Comparison of ENCODE assay signal across 12 mouse cellular contexts in the genomic region with DNA sequence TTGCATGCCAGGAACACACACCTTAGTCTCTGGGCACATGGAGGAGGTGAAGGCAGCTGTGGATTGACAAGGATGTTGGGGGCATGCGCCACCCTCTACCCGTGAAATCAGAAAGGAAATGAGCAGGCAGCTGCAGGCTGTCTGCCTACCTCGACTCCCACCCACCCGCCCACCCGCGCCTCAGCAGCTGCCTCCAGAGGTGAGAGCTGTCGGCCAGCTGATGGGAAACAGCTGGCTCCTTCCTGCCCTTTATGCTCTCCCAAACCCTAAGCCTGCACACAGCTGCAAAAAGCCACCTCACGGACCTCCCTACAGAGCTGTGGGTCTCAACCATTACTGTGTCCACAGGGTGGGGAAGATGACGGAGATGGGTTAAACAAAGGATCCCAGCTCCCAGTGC. TPM values are rescaled to one million over a fixed set of nuclear protein-coding genes. Genes with fewer than 3 reads are reported as not detected.
DNase-seq lines count a peak whose midpoint lies in the region; ATAC-seq lines count a peak whose summit lies in the region.
"Had no signal": no experiment of that assay in that cellular context is flagged by ENCODE, and none has a peak within 500 bp of the region (broad histone marks: within the 10 kb centered on the region; RNA-seq: fewer than 3 reads in every experiment).

No protein-coding gene starts in this region.

- WGBS in heart, embryonic 12.5 days, result 15% methylated on average over 9 of the region's 9 CpGs
- WGBS in heart, embryonic 15.5 days, result 32% methylated on average over 9 of the region's 9 CpGs

- H3K9ac ChIP-seq in heart, embryonic 12.5 days, result no peak overlapping the region
- H3K9ac ChIP-seq in heart, embryonic 15.5 days, result no peak overlapping the region
- H3K9ac ChIP-seq: hindbrain, embryonic 15.5 days; liver, embryonic 13.5 days had no signal

- H3K27me3 ChIP-seq in heart, embryonic 12.5 days (replicated peaks), result no peaks in the 10 kb centered on the region
- no peaks in the 10 kb centered on the region for H3K27me3 ChIP-seq in heart, embryonic 15.5 days
- H3K27me3 ChIP-seq: CH12.LX; hindbrain, embryonic 15.5 days had no signal

- DNase-seq in heart, postnatal 4 days, result no peak
- DNase-seq in mesoderm, embryonic 11.5 days (ENCODE audit: low read depth, low spot score), result peak; percentile 72
- DNase-seq in layer of hippocampus, postnatal 36 days, result no peak
- DNase-seq in spleen, postnatal 14 days (ENCODE audit: low spot score in 2 of 2), result no peak
- DNase-seq: cerebellum, adult 11-12 months; liver, embryonic 13.5 days had no signal

- H3K27ac ChIP-seq in heart, embryonic 12.5 days (ENCODE audit: poor library complexity, severe bottlenecking), result no peak overlapping the region
- H3K27ac ChIP-seq in heart, embryonic 15.5 days, result peak overlapping the region; percentile 54
- H3K27ac ChIP-seq: hindbrain, embryonic 15.5 days; liver, embryonic 13.5 days had no signal

- H3K4me2 ChIP-seq in heart, embryonic 12.5 days, result 0 out of 2 replicates have a peak overlapping the region, but pooled peaks have one; percentile 57
- peak overlapping the region; percentile 49 for H3K4me2 ChIP-seq in heart, embryonic 15.5 days
- H3K4me2 ChIP-seq: hindbrain, embryonic 15.5 days; liver, embryonic 13.5 days had no signal

- no peak for ATAC-seq in heart, embryonic 12.5 days (ENCODE audit: insufficient number of reproducible peaks, low FRiP score)
- peak; percentile 14 for ATAC-seq in CD4-positive, CD25-positive, alpha-beta regulatory T cell, adult 4 months
- ATAC-seq in heart, embryonic 15.5 days (replicated peaks; ENCODE audit: insufficient number of reproducible peaks, insufficient read depth, low FRiP score, low read depth), result peak; percentile 23; the same call in 1 of the 2 replicates
- ATAC-seq in megakaryocyte progenitor cell, adult 5-6 weeks (replicated peaks; ENCODE audit: poor library complexity), result no peak

- no peaks in the 10 kb centered on the region for H3K36me3 ChIP-seq in heart, embryonic 12.5 days
- H3K36me3 ChIP-seq in heart, embryonic 15.5 days, result no peaks in the 10 kb centered on the region
- H3K36me3 ChIP-seq: hindbrain, embryonic 15.5 days; liver, embryonic 13.5 days had no signal

- H3K9me3 ChIP-seq in heart, embryonic 12.5 days (replicated peaks), result 0 out of 2 replicates have a peak, but pooled peaks cover 4% of the 10 kb centered on the region
- H3K9me3 ChIP-seq in heart, embryonic 15.5 days (replicated peaks), result no peaks in the 10 kb centered on the region
- H3K9me3 ChIP-seq: hindbrain, embryonic 15.5 days; liver, embryonic 13.5 days had no signal

- H3K4me3 ChIP-seq in heart, embryonic 12.5 days, result no peak overlapping the region
- no peak overlapping the region for H3K4me3 ChIP-seq in heart, embryonic 15.5 days
- H3K4me3 ChIP-seq: hindbrain, embryonic 15.5 days; liver, embryonic 13.5 days had no signal

- H3K4me1 ChIP-seq in heart, embryonic 12.5 days (replicated peaks), result peaks cover 40% of the 10 kb centered on the region
- peaks cover 22% of the 10 kb centered on the region for H3K4me1 ChIP-seq in heart, embryonic 15.5 days (replicated peaks)
- H3K4me1 ChIP-seq: hindbrain, embryonic 15.5 days had no signal

RNA-seq across cellular contexts. Expression of a gene that starts 44.4 kb away (rescaled TPM):
- polyA plus RNA-seq in heart, embryonic 12.5 days (2016; fragmentation: Nextera tagmentation; extraction: Ambion mirVana), result 14.0 and 16.5 TPM in 2 replicates
- 10 to 100 TPM; 18.6 to 20.4 TPM for total RNA-seq in heart, postnatal 4 days (2021)
- 1 to 10 TPM; 1.4 to 2.7 TPM for polyA plus RNA-seq in CD4-positive, CD25-positive, alpha-beta regulatory T cell, adult 4 months (2017; shearing (Covaris generic))
- polyA plus RNA-seq in heart, embryonic 15.5 days (2015; fragmentation: Nextera tagmentation; extraction: Ambion mirVana), result 10.7 and 15.3 TPM in 2 replicates
- 0.84 and 1.2 TPM in 2 replicates for total RNA-seq in megakaryocyte progenitor cell, adult 5-6 weeks (2015)
- total RNA-seq in megakaryocyte progenitor cell, adult 5-6 weeks (2017), result 0.54 and 0.61 TPM in 2 replicates
- 10 to 100 TPM; 50.2 to 56.3 TPM for total RNA-seq in layer of hippocampus, postnatal 36 days (2021)

Comparison
In these comparisons a context has a peak if more than half of its experiments do, and no peak if none do; other contexts are left out.
1. ATAC-seq: peak in CD4-positive, CD25-positive, alpha-beta regulatory T cell, adult 4 months (single experiment) and heart, embryonic 15.5 days (single experiment); none in heart, embryonic 12.5 days (single experiment) and megakaryocyte progenitor cell, adult 5-6 weeks (single experiment).
2. RNA of a gene that starts 44.4 kb away (total RNA-seq): 50.2 to 56.3 TPM in layer of hippocampus, postnatal 36 days and 18.6 to 20.4 TPM in heart, postnatal 4 days; 0.54 to 1.2 TPM in megakaryocyte progenitor cell, adult 5-6 weeks; every median in the first group is over 4 times any median in the second.